Mouse (Mus musculus) hindbrain, embryonic 14.5 days (tissue): ENCODE data around the gene Adk. TPM values are rescaled to one million over a fixed set of nuclear protein-coding genes. Genes with fewer than 3 reads are reported as not detected.
"Not testable (repeated sequence)": the region's sequence is repeated elsewhere in the genome, so short reads cannot be mapped to it uniquely, and the experiment has no call there.

Experiments
- ATAC-seq: fragments of 200-750 bp; cut with Nextera tagmentation; 2 replicates; pipeline ENCODE4 v1.8.0; 2017; ENCODE audit warnings: moderate number of reproducible peaks, mild to moderate bottlenecking, moderate TSS enrichment, moderate library complexity; ENCODE audit not compliant: low FRiP score
- DNase-seq: peaks from one replicate; pipeline ENCODE4 v3.0.0-alpha.2; 2015; ENCODE audit warnings: low spot score
- H3K27ac ChIP-seq: fragments of 300-500 bp; sonication (generic); 2 replicates; pipeline ENCODE4 v1.5.1; 2014; ENCODE audit warnings: mild to moderate bottlenecking, moderate library complexity
- H3K27me3 ChIP-seq: fragments of 300-500 bp; sonication (generic); 2 replicates; pipeline ENCODE4 v1.6.1; 2014; ENCODE audit warnings: mild to moderate bottlenecking, low read length, mixed read lengths; ENCODE audit not compliant: control insufficient read depth, insufficient read depth
- H3K36me3 ChIP-seq: fragments of 300-500 bp; sonication (generic); replicated peaks from 2 replicates; pipeline ENCODE4 v1.6.1; 2014; ENCODE audit not compliant: control insufficient read depth, insufficient read depth
- H3K4me1 ChIP-seq: fragments of 300-500 bp; sonication (generic); replicated peaks from 2 replicates; pipeline ENCODE4 v1.6.1; 2014; ENCODE audit warnings: antibody characterized with exemption, low read length, mixed read lengths; ENCODE audit not compliant: control insufficient read depth, insufficient read depth
- H3K4me2 ChIP-seq: fragments of 300-500 bp; sonication (generic); replicated peaks from 2 replicates; pipeline ENCODE4 v1.6.1; 2014; ENCODE audit warnings: mild to moderate bottlenecking, moderate library complexity
- H3K4me3 ChIP-seq: fragments of 300-500 bp; sonication (generic); replicated peaks from 2 replicates; pipeline ENCODE4 v1.5.1; 2014; ENCODE audit warnings: mild to moderate bottlenecking, low read length
- H3K9ac ChIP-seq: fragments of 300-500 bp; sonication (generic); 2 replicates; pipeline ENCODE4 v1.6.1; 2014
- H3K9me3 ChIP-seq: fragments of 300-500 bp; sonication (generic); 2 replicates; pipeline ENCODE4 v1.6.1; 2016; ENCODE audit warnings: low read length; ENCODE audit not compliant: control insufficient read depth
- WGBS: fragments of 180-500 bp; shearing (Covaris S2); extraction: QIAGEN DNeasy Blood & Tissue Kit; methylation state at CpG from one replicate; pipeline ENCODE4 v1.1.7; 2014; 5-methylcytosine and 5-hydroxymethylcytosine counted together
- polyA plus RNA-seq: library from polyadenylated mRNA; unstranded; fragments of >200 nt; fragmentation: Nextera tagmentation; extraction: Ambion mirVana; gene quantifications from 2 replicates; pipeline ENCODE4 v1.2.1, GENCODE M21; 2014

The Adk gene
- polyA plus RNA-seq, 1 experiment from 2014 or later = 40.2 TPM

- not testable (repeated sequence) for H3K36me3 ChIP-seq, DNase-seq, H3K9ac ChIP-seq, ATAC-seq, H3K9me3 ChIP-seq, H3K4me2 ChIP-seq, H3K27ac ChIP-seq, H3K4me1 ChIP-seq, H3K4me3 ChIP-seq, H3K27me3 ChIP-seq
- 92% methylated on average over 4 of the region's 4 CpGs for WGBS
These were observed 422.3 kb downstream of the Adk start for GRCm38 (mm10) chr14:21474593-21475132.

GRCm38 (mm10) chr14:21477181-21477580 lies 424.8 kb downstream of the Adk start:
- DNase-seq = no peak
- Histone ChIP-seq H3K36me3 (no peaks in the 10 kb centered on the region), H3K4me3 (no peak overlapping the region), H3K27me3 (no peaks in the 10 kb centered on the region), H3K9me3 (no peaks in the 10 kb centered on the region), H3K27ac (no peak overlapping the region), H3K4me1 (no peaks in the 10 kb centered on the region), H3K4me2 (no peak overlapping the region), H3K9ac (no peak overlapping the region)
- no peak for ATAC-seq
- 80% methylated on average over 2 of the region's 2 CpGs for whole genome bisulfite sequencing

- DNase-seq (no peak), ATAC-seq (no peak)
- Histone ChIP-seq H3K4me2 (no peak overlapping the region), H3K4me3 (no peak overlapping the region), H3K9me3 (no peaks in the 10 kb centered on the region), H3K27ac (no peak overlapping the region), H3K36me3 (no peaks in the 10 kb centered on the region), H3K4me1 (no peaks in the 10 kb centered on the region), H3K9ac (no peak overlapping the region), H3K27me3 (no peaks in the 10 kb centered on the region)
- WGBS = 97% methylated on average over 8 of the region's 8 CpGs
These were observed 427.2 kb downstream of the Adk start for GRCm38 (mm10) chr14:21479566-21479965.

DNA sequence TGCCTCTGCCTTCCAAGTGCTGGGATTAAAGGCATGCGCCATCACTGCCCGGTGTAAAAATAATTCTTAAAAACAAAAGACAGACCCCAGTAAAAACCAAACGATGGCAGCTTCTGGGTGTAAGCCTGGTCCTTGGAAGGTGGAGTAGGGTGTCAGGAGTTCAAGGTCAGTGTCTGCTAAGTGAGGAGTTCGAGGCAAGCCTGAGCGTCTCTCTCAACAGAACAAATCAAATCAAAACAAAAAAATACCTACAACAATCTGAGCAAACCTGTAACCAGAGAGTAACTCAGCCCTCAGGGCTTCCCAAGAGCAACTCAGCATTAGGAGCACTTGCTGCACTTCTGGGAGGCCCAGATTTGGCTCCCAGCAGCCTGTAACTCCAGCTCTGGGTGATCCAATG lies 427.8 kb downstream of the Adk start:
- DNase-seq (no peak), ATAC-seq (no peak)
- no peak overlapping the region for H3K9ac ChIP-seq
- H3K4me2 ChIP-seq = no peak overlapping the region
- no peaks in the 10 kb centered on the region for H3K4me1 ChIP-seq
- no peak overlapping the region for H3K4me3 ChIP-seq
- no peak overlapping the region for H3K27ac ChIP-seq
- H3K36me3 ChIP-seq = no peaks in the 10 kb centered on the region
- no peaks in the 10 kb centered on the region for H3K9me3 ChIP-seq
- WGBS = 91% methylated on average over 5 of the region's 5 CpGs
- H3K27me3 ChIP-seq = no peaks in the 10 kb centered on the region

DNA sequence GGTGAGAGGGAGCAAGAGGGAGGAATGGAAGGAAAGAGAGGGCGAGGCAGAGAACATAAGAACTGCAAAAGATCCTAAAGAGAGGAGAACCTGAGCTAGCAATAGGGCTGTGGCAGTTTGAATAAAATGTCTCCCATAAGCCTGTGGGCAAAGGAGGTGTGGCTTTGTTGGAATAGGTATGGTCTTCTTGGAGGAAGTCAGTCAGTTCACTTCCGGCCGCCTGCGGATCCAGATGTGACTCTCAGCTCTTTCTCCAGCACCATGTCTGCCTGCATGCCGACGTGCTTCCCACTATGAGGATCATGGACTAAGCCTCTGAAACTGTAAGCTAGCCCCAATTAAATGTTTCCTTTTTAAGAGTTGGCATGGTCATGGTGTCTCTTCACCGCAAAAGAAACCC lies 428.9 kb downstream of the Adk start, which contains the start of gene Kat6b:
TSS of gene Kat6b (plus strand) at position 204 of the 400 bp plus-strand sequence.
- H3K9me3 ChIP-seq = no peaks in the 10 kb centered on the region
- WGBS = 93% methylated on average over 7 of the region's 7 CpGs
- H3K4me2 ChIP-seq = no peak within 1 kb of the TSS

DNA sequence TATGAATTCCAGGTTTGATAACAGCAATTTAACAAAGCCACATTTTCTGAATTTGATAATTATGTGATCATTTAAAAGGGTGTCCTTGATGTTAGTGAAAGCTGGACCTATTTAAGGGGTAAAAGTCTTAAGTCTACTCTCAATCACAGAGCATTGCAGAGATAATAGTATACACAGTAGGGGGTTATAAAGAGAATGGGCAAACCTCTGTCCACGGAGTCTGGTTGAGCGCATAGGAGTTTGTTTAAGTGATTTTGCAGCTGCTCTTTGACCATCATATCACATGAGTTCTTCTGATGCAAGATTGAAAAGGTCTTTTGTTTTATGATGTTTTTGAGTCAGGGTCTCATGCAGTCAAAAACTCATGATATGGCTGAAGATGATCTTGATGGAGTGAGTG lies 431.8 kb downstream of the Adk start:
- WGBS = 77% methylated on average over 2 of the region's 2 CpGs
- no peaks in the 10 kb centered on the region for H3K27me3 ChIP-seq
- H3K4me1 ChIP-seq = no peaks in the 10 kb centered on the region
- no peak overlapping the region for H3K27ac ChIP-seq
- no peaks in the 10 kb centered on the region for H3K36me3 ChIP-seq
- H3K4me3 ChIP-seq = no peak overlapping the region
- DNase-seq = no peak
- H3K9me3 ChIP-seq = no peaks in the 10 kb centered on the region
- H3K9ac ChIP-seq = no peak overlapping the region
- H3K4me2 ChIP-seq = no peak overlapping the region
- no peak for ATAC-seq

More for the DNA sequence above, 428.9 kb downstream of the Adk start, which contains the start of gene Kat6b:
- Histone ChIP-seq H3K9ac (no peak within 1 kb of the TSS), H3K27me3 (no peaks in the 10 kb centered on the region), H3K27ac (no peak within 1 kb of the TSS), H3K4me3 (no peak within 1 kb of the TSS), H3K4me1 (no peaks in the 10 kb centered on the region), H3K36me3 (no peaks in the 10 kb centered on the region)
- DNase-seq (no peak), ATAC-seq (no peak)

GRCm38 (mm10) chr14:21484693-21485092 lies 432.3 kb downstream of the Adk start:
- Histone ChIP-seq H3K4me3 (no peak overlapping the region), H3K9me3 (no peaks in the 10 kb centered on the region), H3K27ac (no peak overlapping the region), H3K4me1 (no peaks in the 10 kb centered on the region), H3K27me3 (no peaks in the 10 kb centered on the region), H3K36me3 (no peaks in the 10 kb centered on the region), H3K4me2 (no peak overlapping the region), H3K9ac (no peak overlapping the region)
- WGBS = 93% methylated on average over 10 of the region's 10 CpGs
- no peak for ATAC-seq
- DNase-seq = no peak

DNA sequence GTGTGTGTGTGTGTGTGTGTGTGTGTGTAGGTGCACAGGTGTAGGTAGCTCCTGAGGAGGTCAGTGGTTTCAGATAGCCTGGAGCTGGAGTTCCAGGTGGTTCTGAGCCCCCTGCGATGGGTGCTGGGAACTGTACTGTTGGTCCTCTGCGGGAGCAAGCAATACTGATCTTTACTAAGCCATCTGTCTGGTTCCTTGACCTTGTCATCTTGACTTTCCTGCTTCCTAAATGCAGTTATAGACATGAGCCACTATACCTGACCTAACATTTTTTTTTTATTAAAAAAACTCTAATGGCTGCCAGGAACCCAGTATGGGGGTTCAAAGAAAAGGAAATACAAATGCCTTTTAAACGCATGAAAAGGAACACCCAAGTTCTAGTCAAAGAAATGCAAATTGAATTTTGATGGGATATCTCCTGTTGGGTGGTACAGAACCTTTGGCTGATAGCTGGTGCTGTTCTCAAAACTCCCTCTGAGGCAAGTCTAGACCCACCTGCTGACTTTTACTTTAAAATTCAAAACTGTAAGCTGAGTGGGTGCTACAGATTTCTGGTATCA lies 433.7 kb downstream of the Adk start:
- H3K4me2 ChIP-seq = no peak overlapping the region
- no peak overlapping the region for H3K27ac ChIP-seq
- no peak overlapping the region for H3K9ac ChIP-seq
- no peaks in the 10 kb centered on the region for H3K4me1 ChIP-seq
- no peaks in the 10 kb centered on the region for H3K27me3 ChIP-seq
- no peak for ATAC-seq
- 88% methylated on average over 3 of the region's 3 CpGs for WGBS
- H3K4me3 ChIP-seq = no peak overlapping the region
- DNase-seq = no peak
- H3K9me3 ChIP-seq = no peaks in the 10 kb centered on the region
- no peaks in the 10 kb centered on the region for H3K36me3 ChIP-seq

- not testable (repeated sequence) for H3K27ac ChIP-seq, H3K36me3 ChIP-seq, H3K27me3 ChIP-seq, DNase-seq, H3K9me3 ChIP-seq, H3K4me1 ChIP-seq, H3K9ac ChIP-seq, H3K4me3 ChIP-seq, ATAC-seq, H3K4me2 ChIP-seq
- 95% methylated on average over 2 of the region's 2 CpGs for WGBS
These were observed 434.8 kb downstream of the Adk start for GRCm38 (mm10) chr14:21487135-21487534.
